Mouse (Mus musculus): ENCODE data around the gene Shc2.

- TF ChIP-seq CTCF (IDR thresholded peaks at IDR 0.05; ENCODE audit: borderline replicate concordance, insufficient read depth, low read length) (no peak), POLR2A (IDR thresholded peaks at IDR 0.05; ENCODE audit: low read depth, low read length) (no peak)
Observed at GRCm38 (mm10) chr10:79652789-79653188, 15.1 kb upstream of the Shc2 start.

Measured in embryonic fibroblast, embryonic 13.5 days (primary cell).